Mouse (Mus musculus): ENCODE data around the gene Astl.

Astl gene

GRCm38 (mm10) chr2:127328090-127328851 is 10.2 kb upstream of the Astl start:
- DNase-seq = no peak

- DNase-seq = no peak
Measured at GRCm38 (mm10) chr2:127332807-127333570, 5.5 kb upstream of the Astl start.

DNA sequence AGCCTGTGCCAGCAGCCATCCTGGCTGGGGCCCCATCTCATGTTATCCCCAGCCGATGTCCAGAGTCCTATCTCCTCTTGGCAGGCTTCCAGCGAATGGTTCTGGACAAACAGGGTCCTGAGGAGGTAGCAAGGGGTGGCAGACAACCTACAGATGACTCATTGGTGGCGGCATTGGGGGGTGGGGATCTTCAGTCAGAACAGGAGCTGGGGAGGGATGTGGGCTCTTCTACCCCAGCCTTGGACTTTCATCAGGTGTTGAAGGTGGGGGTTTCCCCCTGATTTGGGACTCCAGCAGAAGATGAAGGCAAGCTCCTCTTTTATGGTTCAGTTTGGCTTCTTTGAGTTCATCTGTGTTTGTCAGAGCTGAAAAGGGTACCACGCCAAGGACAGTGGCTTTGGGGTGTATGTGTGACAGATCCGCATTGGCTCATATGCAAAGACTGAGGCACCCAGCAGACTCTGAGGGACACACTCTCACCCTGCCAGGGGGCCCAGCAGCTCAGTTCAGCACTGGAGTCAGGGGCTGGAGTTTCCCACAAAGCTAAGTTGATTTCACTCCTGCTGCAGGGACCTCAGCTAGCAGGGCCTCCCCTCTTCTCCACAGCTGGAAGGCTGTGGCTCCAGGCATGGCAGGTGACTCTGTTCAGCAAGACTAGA is 4.4 kb upstream of the Astl start:
- DNase-seq = peak in 1 of 2 experiments; percentile 37

DNA sequence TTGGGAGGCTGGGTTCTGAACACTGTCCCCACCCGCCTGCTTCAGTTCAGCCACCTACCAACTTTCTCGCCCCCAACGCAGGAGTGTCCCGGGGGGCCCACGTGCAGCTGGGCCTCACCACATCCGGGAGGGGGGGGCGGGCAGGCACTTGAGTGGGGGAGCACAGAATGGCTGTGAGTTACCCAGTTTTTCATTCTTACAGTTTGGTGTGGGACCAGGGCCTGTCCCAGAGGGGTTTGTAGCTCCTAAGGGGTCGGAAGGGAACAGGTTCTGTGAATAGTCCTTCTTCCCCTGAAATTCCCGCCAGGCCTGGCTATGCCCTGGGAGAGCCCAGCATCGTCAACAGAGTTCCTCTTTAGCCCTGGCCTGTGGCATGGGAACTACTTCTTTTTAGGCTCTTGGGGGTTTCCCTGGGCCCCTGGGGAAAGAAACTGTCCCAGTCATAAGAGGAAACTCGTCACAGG is 3.3 kb upstream of the Astl start:
- no peak for DNase-seq

DNA sequence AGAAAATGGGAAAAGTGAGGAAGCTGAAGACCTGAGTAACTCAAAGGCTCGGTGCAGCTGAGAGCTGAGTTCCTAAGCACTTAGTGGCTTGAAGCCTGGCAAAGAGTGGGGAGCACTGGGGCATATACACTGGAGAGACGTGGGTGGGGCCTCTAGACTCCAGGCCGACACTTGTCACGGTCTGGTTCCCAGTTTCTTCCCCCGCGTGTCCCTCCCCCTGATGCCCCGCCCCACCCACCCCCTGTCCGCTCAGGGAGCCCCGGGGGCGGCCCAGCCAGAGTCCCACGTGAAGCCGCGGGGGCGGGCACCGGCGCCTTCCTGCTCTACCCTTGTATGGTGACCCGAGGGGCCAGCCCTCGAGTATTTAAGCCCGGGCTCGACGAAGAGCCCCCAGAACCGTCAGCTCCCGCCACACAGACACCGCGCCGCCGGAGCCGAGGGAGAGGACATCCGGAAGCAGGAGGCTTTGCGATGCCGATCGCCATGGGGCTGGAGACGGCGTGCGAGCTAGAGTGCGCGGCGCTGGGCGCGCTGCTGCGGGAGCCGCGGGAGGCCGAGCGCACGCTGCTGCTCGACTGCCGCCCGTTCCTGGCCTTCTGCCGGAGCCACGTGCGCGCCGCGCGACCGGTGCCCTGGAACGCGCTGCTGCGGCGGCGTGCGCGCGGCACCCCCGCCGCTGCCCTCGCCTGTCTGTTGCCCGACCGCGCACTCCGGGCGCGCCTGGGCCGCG is 2.5 kb upstream of the Astl start, which contains the start of gene Dusp2:
TSS of gene Dusp2 (plus strand) at position 393 of the 730 bp plus-strand sequence.
- peak; percentile 61 to 70 for DNase-seq

DNA sequence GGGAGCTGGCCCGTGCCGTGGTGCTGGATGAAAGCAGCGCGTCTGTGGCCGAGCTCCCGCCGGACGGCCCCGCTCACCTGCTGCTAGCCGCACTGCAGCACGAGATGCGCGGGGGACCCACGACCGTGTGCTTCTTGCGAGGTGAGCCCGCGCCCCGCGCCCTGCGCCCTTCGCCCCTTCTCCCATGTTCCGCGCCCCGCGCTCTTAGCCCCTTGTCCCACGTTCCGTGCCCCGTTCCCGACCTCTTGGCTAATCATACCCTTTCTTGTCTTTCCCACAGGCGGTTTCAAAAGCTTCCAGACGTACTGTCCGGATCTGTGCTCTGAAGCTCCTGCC is 2.0 kb upstream of the Astl start:
- peak in 1 of 2 experiments; percentile 17 for DNase-seq

- DNase-seq = no peak
Measured at GRCm38 (mm10) chr2:127336885-127337284, 1.6 kb upstream of the Astl start.

DNA sequence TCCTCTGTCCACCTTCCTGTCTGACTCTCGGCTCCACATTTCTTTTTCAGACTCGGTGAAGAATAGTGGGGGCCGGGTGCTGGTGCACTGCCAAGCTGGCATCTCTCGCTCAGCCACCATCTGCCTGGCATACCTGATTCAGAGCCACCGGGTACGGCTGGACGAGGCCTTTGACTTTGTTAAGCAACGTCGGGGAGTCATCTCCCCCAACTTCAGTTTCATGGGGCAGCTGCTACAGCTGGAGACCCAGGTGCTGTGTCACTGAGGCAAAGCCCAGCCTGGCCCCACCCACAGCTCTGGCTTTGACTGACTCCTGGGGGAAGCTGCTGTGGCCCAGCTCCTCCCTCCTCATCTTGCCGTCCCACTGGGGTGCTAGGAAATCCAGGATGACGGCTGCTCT is 908 bp upstream of the Astl start:
- peak; percentile 78 to 82 for DNase-seq

DNA sequence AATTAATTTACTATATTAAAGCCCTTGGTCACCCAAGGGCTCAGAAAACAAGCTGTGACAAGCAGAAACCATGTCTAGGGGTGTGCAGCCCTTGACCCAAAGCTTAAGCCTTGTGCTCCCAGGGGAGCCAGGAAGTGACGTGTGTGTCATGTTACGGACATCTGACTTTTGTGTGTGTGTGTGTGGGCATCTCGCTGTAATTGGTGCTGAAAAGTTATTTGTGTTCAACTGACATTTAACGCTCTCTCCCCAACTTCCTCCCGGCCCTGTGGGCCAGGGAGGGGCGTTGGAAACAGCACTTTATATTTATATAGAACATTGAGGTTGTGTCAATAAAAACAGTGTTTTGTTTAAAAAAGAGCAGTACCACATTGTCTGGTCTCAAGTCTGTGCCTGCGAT is 427 bp upstream of the Astl start:
- no peak for DNase-seq

GRCm38 (mm10) chr2:127338833-127339232 is 394 bp downstream of the Astl start:
- no peak for DNase-seq

DNA sequence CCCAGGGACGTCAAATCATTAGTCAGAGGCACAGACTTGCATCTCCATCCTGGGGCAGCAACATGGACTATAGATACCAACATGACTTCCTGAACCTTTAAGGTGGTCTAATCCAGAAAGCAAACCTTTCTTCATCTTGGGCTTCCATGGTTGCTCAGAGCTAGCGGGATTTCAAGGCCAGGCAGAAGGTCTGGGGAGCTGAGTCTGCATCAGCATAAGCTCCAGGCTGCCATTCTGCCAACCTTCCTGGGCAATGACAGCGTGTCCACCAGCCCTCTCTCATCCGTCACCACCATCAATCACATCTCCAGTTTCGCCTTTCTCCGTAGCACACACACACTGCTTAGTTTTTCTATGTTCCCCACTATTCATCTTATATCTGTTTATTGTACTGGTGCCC is 823 bp downstream of the Astl start:
- DNase-seq = no peak

GRCm38 (mm10) chr2:127341159-127341558 is 2.7 kb downstream of the Astl start:
- DNase-seq = peak; percentile 81 to 83

DNA sequence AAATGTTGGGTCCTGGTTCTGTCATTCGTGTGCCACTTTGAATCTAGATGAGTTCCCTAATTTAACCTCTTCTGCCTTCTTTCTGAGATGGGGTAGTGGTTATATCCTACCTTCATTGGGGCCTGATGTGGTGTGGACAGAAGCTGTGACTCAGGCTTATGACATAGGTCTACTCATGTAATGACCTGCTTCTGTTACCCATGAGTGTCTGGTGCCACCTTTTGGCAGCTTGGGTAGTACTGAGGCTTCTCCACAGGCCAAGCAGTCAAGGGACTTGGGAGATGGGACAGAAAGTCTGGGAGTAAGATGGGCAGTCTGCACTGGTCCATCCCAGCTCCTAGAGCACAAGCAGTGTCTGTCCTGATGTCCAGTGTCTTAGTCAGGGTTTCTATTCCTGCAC is 7.9 kb downstream of the Astl start:
- peak; percentile 26 to 30 for DNase-seq

DNA sequence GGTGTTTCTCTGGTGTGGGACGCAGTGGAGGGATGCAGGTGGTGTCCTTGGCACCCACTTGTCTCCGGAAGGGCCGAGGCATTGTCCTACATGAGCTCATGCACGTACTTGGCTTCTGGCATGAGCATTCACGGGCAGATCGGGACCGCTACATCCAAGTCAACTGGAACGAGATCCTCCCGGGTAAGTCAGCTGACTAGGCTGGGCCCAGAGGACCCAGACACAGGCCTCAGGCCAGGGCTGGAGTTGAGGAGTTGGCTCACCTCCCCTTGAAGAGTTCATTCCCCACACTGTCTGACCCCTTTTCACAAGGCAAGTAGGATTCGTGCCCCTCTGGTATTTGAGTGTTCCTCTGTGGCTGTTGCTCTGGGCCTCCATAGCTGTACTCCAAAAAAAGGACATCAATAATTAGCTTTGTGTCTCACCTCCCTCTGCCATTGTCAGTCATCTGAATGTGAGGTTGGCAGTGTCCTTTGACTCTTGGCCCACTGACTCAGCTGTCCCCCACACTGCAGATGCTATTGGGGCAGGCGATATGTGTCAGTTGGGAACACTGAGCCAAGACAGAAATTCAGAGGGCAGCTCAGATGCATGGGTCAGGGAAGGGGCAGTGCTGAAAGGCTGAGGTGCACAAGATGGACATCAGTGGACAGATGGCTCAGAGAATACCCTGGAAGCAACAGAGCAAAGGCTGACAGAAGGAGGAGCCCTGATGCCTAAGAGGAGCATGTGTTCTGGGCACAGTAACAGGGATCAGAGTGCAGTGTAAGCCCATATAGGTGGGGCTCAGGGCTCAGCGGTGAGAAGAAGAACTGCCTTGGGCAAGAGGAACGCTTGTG is 8.9 kb downstream of the Astl start:
- peak; percentile 33 to 52 for DNase-seq

DNA sequence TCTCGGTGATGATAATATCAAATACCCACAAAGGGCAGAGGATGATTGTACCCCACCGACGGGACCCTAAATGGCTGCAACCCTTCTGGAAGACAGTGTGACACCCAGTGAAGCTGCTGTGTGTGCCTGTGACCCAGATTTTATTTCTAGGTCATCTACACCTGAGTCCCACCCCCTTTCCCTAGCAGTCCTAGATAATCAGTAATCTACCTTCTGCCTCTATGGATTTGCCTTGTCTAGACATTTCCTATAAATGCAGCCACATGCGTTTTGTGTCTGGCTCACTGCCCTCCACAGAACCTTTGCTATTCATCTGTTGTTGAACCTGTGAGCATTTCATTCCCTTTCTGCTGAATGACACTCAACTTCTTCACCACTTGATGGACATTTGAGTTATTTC is 15.4 kb downstream of the Astl start:
- DNase-seq = no peak

DNA sequence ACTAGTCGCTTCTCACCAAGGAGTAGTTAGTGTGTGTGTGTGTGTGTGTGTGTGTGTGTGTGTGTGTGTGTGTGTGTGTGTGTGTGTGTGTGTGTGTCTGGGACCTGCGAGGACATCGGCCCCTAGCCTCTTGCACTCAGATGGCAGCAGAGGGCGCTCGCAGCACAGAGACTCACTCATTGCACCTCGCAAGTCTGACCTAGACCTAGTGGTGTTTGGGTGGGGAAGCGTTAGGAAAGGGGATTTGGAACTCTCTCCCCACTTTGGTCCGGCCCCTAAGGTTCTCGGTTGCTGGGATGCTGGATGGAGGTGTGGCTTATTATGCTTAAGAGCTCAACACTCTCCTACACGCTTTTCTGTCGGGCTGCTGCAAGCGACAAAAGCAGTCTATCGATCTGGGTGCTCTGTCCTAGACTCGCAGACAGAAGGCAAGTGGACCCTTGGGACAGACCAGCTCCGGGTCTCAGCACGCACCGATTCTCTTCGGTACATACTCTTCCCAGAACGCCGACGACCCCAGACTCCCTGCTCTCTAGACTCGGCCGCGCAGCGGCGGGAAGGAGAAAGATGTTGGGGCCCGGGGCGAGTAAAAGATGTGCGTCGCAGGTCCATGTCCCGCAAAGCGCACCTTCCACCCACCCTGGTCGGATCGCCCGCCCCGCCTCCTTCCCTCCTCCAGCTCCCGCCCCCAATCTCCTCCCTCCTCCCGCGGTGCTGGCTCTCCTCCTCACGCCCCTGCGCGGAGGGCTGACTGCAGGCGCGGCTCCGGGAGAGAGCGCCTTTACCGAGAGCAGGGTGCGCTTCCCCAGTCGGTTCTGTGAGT is 24.2 kb downstream of the Astl start, which contains the start of gene Adra2b:
TSS of gene Adra2b (plus strand) at position 750 of the 823 bp plus-strand sequence.
- peak; percentile 92 to 96 for DNase-seq

DNA sequence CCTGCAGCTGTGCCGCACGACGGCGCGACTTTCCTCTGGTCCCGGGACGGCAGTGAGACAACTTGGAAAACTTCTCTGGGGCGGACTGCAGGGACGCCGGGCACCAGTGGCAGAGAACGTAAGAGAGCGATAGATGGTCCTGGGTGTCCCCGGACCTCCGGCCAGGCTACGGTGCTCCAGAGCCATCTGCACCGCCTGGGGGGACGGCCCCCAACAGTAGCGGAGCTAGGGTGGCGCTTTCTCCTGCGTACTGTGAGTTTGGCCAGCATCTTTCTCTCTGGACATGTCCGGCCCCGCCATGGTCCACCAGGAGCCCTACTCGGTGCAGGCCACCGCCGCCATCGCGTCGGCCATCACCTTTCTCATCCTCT is 24.8 kb downstream of the Astl start:
- DNase-seq = peak in 1 of 2 experiments; percentile 7

- peak; percentile 53 to 56 for DNase-seq
Measured at GRCm38 (mm10) chr2:127363696-127364095, 25.3 kb downstream of the Astl start.

- peak in 1 of 2 experiments; percentile 8 for DNase-seq
Measured at GRCm38 (mm10) chr2:127364452-127364851, 26.0 kb downstream of the Astl start.

- DNase-seq = no peak
Measured at GRCm38 (mm10) chr2:127367126-127367820, 28.8 kb downstream of the Astl start.
